Mouse (Mus musculus) ES-Bruce4 (cell line): ENCODE data around the gene Tle2.

Source experiments
- CTCF ChIP-seq: IDR thresholded peaks from one replicate; pipeline ENCODE4 v1.8.1; 2011; ENCODE audit warnings: low read depth, low read length
- EP300 ChIP-seq: IDR thresholded peaks from 2 replicates; pipeline ENCODE4 v1.6.1; 2011; ENCODE audit warnings: low read depth, low read length; ENCODE audit not compliant: insufficient read depth
- POLR2A ChIP-seq: IDR thresholded peaks from one replicate; pipeline ENCODE4 v1.8.1; 2011; ENCODE audit warnings: low read length; ENCODE audit not compliant: insufficient read depth

DNA sequence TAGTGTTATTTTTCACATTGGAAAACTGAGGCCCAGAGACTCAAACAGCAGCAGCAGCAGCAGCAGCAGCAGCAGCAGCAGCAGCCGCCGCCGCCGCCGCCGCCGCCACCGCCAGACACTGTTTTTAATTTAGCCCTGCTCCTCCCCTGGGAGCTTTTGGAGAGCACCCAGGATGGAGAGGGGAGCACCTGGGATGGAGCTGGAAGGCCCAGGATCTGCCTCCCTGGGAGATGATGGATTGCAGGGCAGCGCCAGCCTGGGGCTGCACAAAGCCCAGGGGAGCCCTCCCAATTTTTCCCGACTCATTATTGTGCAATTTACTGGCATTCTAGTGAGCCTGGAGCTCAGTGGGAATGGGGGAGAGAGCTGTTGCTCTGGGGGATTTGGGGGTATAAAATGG lies 22.2 kb downstream of the Tle2 start:
- TF ChIP-seq CTCF (no peak), EP300 (no peak), POLR2A (no peak)
